Mouse (Mus musculus): ENCODE data around the gene Tdgf1. TPM values are rescaled to one million over a fixed set of nuclear protein-coding genes. Genes with fewer than 3 reads are reported as not detected.
A peak's percentile ranks its signal among the peaks of the same experiment; 100 is the strongest.

The Tdgf1 gene
- polyA plus RNA-seq, 1 experiment: 0.08 TPM

- no peak overlapping the region for H3K27ac ChIP-seq (ENCODE audit: insufficient read depth, low read length)
- peak in 1 of 2 experiments; percentile 18 for DNase-seq (ENCODE audit: low read depth in 1 of 2, low spot score in 2 of 2)
- no peaks in the 10 kb centered on the region for H3K27me3 ChIP-seq (ENCODE audit: control insufficient read depth, insufficient read depth, low read length)
- no peaks in the 10 kb centered on the region for H3K36me3 ChIP-seq (ENCODE audit: control insufficient read depth, insufficient read depth, low read length)
- TF ChIP-seq CTCF (IDR thresholded peaks at IDR 0.05; ENCODE audit: extremely low read depth, insufficient read depth, insufficient read length, insufficient replicate concordance) (no peak), POLR2A (IDR thresholded peaks at IDR 0.05; ENCODE audit: low read depth, low read length) (no peak)
- 85% methylated on average over 22 of the region's 22 CpGs for WGBS
- no peaks in the 10 kb centered on the region for H3K4me1 ChIP-seq (ENCODE audit: control insufficient read depth, insufficient read depth, insufficient read length)
- H3K4me3 ChIP-seq (ENCODE audit: extremely low read depth, insufficient read depth, insufficient read length): no peak overlapping the region
Observed at GRCm38 (mm10) chr9:110965062-110965909, 19.3 kb upstream of the Tdgf1 start.

GRCm38 (mm10) chr9:110963566-110964115 is 17.7 kb upstream of the Tdgf1 start:
- H3K36me3 ChIP-seq (ENCODE audit: control insufficient read depth, insufficient read depth, low read length): no peaks in the 10 kb centered on the region
- H3K4me1 ChIP-seq (ENCODE audit: control insufficient read depth, insufficient read depth, insufficient read length): no peaks in the 10 kb centered on the region
- H3K27ac ChIP-seq (ENCODE audit: insufficient read depth, low read length): no peak overlapping the region
- no peak overlapping the region for H3K4me3 ChIP-seq (ENCODE audit: extremely low read depth, insufficient read depth, insufficient read length)
- TF ChIP-seq POLR2A (IDR thresholded peaks at IDR 0.05; ENCODE audit: low read depth, low read length): no peak
- no peak for TF ChIP-seq CTCF (IDR thresholded peaks at IDR 0.05; ENCODE audit: extremely low read depth, insufficient read depth, insufficient read length, insufficient replicate concordance)
- WGBS: 93% methylated on average over 8 of the region's 8 CpGs
- DNase-seq (ENCODE audit: low read depth in 1 of 2, low spot score in 2 of 2): no peak
- H3K27me3 ChIP-seq (ENCODE audit: control insufficient read depth, insufficient read depth, low read length): no peaks in the 10 kb centered on the region

- Histone ChIP-seq H3K4me1 (ENCODE audit: control insufficient read depth, insufficient read depth, insufficient read length) (no peaks in the 10 kb centered on the region), H3K27ac (ENCODE audit: insufficient read depth, low read length) (no peak overlapping the region), H3K27me3 (ENCODE audit: control insufficient read depth, insufficient read depth, low read length) (no peaks in the 10 kb centered on the region), H3K36me3 (ENCODE audit: control insufficient read depth, insufficient read depth, low read length) (no peaks in the 10 kb centered on the region), H3K4me3 (ENCODE audit: extremely low read depth, insufficient read depth, insufficient read length) (no peak overlapping the region)
- no peak for TF ChIP-seq CTCF (IDR thresholded peaks at IDR 0.05; ENCODE audit: extremely low read depth, insufficient read depth, insufficient read length, insufficient replicate concordance)
- no peak for TF ChIP-seq POLR2A (IDR thresholded peaks at IDR 0.05; ENCODE audit: low read depth, low read length)
- 97% methylated on average over 8 of the region's 8 CpGs for WGBS
- no peak for DNase-seq (ENCODE audit: low read depth in 1 of 2, low spot score in 2 of 2)
Observed at GRCm38 (mm10) chr9:110961386-110961785, 15.4 kb upstream of the Tdgf1 start.

GRCm38 (mm10) chr9:110960230-110961149 is 14.5 kb upstream of the Tdgf1 start:
- no peak overlapping the region for H3K4me3 ChIP-seq (ENCODE audit: extremely low read depth, insufficient read depth, insufficient read length)
- H3K4me1 ChIP-seq (ENCODE audit: control insufficient read depth, insufficient read depth, insufficient read length): no peaks in the 10 kb centered on the region
- DNase-seq (ENCODE audit: low read depth in 1 of 2, low spot score in 2 of 2): no peak
- WGBS: 87% methylated on average over 13 of the region's 13 CpGs
- H3K27ac ChIP-seq (ENCODE audit: insufficient read depth, low read length): no peak overlapping the region
- H3K36me3 ChIP-seq (ENCODE audit: control insufficient read depth, insufficient read depth, low read length): no peaks in the 10 kb centered on the region
- no peaks in the 10 kb centered on the region for H3K27me3 ChIP-seq (ENCODE audit: control insufficient read depth, insufficient read depth, low read length)
- TF ChIP-seq POLR2A (IDR thresholded peaks at IDR 0.05; ENCODE audit: low read depth, low read length): no peak
- no peak for TF ChIP-seq CTCF (IDR thresholded peaks at IDR 0.05; ENCODE audit: extremely low read depth, insufficient read depth, insufficient read length, insufficient replicate concordance)

GRCm38 (mm10) chr9:110959669-110960068 is 13.7 kb upstream of the Tdgf1 start:
- WGBS: 82% methylated on average over 5 of the region's 5 CpGs
- no peak for DNase-seq (ENCODE audit: low read depth in 1 of 2, low spot score in 2 of 2)
- Histone ChIP-seq H3K27me3 (ENCODE audit: control insufficient read depth, insufficient read depth, low read length) (no peaks in the 10 kb centered on the region), H3K4me1 (ENCODE audit: control insufficient read depth, insufficient read depth, insufficient read length) (no peaks in the 10 kb centered on the region), H3K4me3 (ENCODE audit: extremely low read depth, insufficient read depth, insufficient read length) (no peak overlapping the region), H3K36me3 (ENCODE audit: control insufficient read depth, insufficient read depth, low read length) (no peaks in the 10 kb centered on the region), H3K27ac (ENCODE audit: insufficient read depth, low read length) (no peak overlapping the region)
- TF ChIP-seq POLR2A (IDR thresholded peaks at IDR 0.05; ENCODE audit: low read depth, low read length): no peak
- no peak for TF ChIP-seq CTCF (IDR thresholded peaks at IDR 0.05; ENCODE audit: extremely low read depth, insufficient read depth, insufficient read length, insufficient replicate concordance)

- H3K4me3 ChIP-seq (ENCODE audit: extremely low read depth, insufficient read depth, insufficient read length): no peak overlapping the region
- H3K27ac ChIP-seq (ENCODE audit: insufficient read depth, low read length): no peak overlapping the region
- 81% methylated on average over 6 of the region's 6 CpGs for WGBS
- no peaks in the 10 kb centered on the region for H3K4me1 ChIP-seq (ENCODE audit: control insufficient read depth, insufficient read depth, insufficient read length)
- TF ChIP-seq CTCF (IDR thresholded peaks at IDR 0.05; ENCODE audit: extremely low read depth, insufficient read depth, insufficient read length, insufficient replicate concordance) (no peak), POLR2A (IDR thresholded peaks at IDR 0.05; ENCODE audit: low read depth, low read length) (no peak)
- no peaks in the 10 kb centered on the region for H3K36me3 ChIP-seq (ENCODE audit: control insufficient read depth, insufficient read depth, low read length)
- no peaks in the 10 kb centered on the region for H3K27me3 ChIP-seq (ENCODE audit: control insufficient read depth, insufficient read depth, low read length)
- no peak for DNase-seq (ENCODE audit: low read depth in 1 of 2, low spot score in 2 of 2)
Observed at GRCm38 (mm10) chr9:110955962-110956361, 10.0 kb upstream of the Tdgf1 start.
